ENCODE assay signal across 21 mouse cellular contexts in the genomic region with DNA sequence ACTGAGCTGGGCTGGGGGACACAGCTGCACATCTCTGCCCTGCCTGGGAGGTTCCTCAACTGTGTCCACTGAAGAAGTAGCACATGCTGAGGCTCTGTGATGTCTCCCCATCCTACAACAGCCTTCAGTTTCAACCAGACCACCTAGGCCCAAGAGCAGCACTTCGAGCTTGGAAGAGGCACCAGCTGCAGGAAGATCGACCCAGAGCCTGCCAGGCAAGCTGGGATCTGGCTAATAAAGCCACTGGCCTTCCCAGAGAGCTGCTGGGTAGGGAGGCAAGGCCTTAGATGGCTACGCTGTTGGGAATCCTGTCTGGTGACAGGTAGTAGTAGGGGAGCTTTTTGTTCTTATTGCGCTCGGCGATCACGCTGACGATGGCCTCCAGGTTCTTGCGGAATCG. TPM values are rescaled to one million over a fixed set of nuclear protein-coding genes. Genes with fewer than 3 reads are reported as not detected.
DNase-seq lines count a peak whose midpoint lies in the region; ATAC-seq and TF ChIP-seq lines count a peak whose summit lies in the region.
"Had no signal": no experiment of that assay in that cellular context is flagged by ENCODE, and none has a peak within 500 bp of the region (broad histone marks: within the 10 kb centered on the region; RNA-seq: fewer than 3 reads in every experiment).

No protein-coding gene starts in this region.

- peaks cover 20% of the 10 kb centered on the region for H3K4me1 ChIP-seq in heart, embryonic 10.5 days
- no peaks in the 10 kb centered on the region; the same call in 1 of the 2 replicates for H3K4me1 ChIP-seq in bone marrow, adult 2 months (ENCODE audit: control insufficient read depth, insufficient read depth, low read length)
- peaks cover 9% of the 10 kb centered on the region for H3K4me1 ChIP-seq in embryonic facial prominence, embryonic 10.5 days
- peaks cover 2% of the 10 kb centered on the region; the same call in 1 of the 2 replicates for H3K4me1 ChIP-seq in hindbrain, embryonic 16.5 days (ENCODE audit: control insufficient read depth, insufficient read depth, low read depth, low read length)
- H3K4me1 ChIP-seq: embryonic facial prominence, embryonic 13.5 days; embryonic facial prominence, embryonic 15.5 days had no signal

- peaks cover 37% of the 10 kb centered on the region; the same call in 1 of the 2 replicates for H3K36me3 ChIP-seq in heart, embryonic 10.5 days
- H3K36me3 ChIP-seq in embryonic facial prominence, embryonic 10.5 days (replicated peaks) = peaks cover 36% of the 10 kb centered on the region
- no peaks in the 10 kb centered on the region for H3K36me3 ChIP-seq in hindbrain, embryonic 16.5 days (ENCODE audit: control insufficient read depth, insufficient read depth, low read length)
- H3K36me3 ChIP-seq: embryonic facial prominence, embryonic 15.5 days had no signal

- WGBS in heart, embryonic 10.5 days = 96% methylated on average over 10 of the region's 10 CpGs
- 97% methylated on average over 10 of the region's 10 CpGs for WGBS in bone marrow, adult 2 months
- 97% methylated on average over 10 of the region's 10 CpGs for WGBS in embryonic facial prominence, embryonic 10.5 days
- WGBS in hindbrain, embryonic 16.5 days = 95% methylated on average over 10 of the region's 10 CpGs

- H3K9me3 ChIP-seq in heart, embryonic 10.5 days = no peaks in the 10 kb centered on the region
- no peaks in the 10 kb centered on the region for H3K9me3 ChIP-seq in embryonic facial prominence, embryonic 10.5 days
- H3K9me3 ChIP-seq in hindbrain, embryonic 16.5 days (ENCODE audit: control insufficient read depth, low read length) = no peaks in the 10 kb centered on the region
- H3K9me3 ChIP-seq: embryonic facial prominence, embryonic 13.5 days; embryonic facial prominence, embryonic 15.5 days; forebrain, embryonic 10.5 days; forebrain, embryonic 12.5 days had no signal

- TF ChIP-seq POLR2A in bone marrow, adult 2 months (IDR thresholded peaks at IDR 0.05; ENCODE audit: borderline replicate concordance, control insufficient read depth, low read depth, low read length) = 0 out of 2 replicates have a peak, but pooled peaks have one; percentile 9

- H3K27me3 ChIP-seq in heart, embryonic 10.5 days (ENCODE audit: insufficient read depth, poor library complexity, severe bottlenecking) = 0 out of 2 replicates have a peak, but pooled peaks cover 11% of the 10 kb centered on the region
- H3K27me3 ChIP-seq in embryonic facial prominence, embryonic 10.5 days (replicated peaks; ENCODE audit: low read depth, poor library complexity, severe bottlenecking) = no peaks in the 10 kb centered on the region
- no peaks in the 10 kb centered on the region for H3K27me3 ChIP-seq in hindbrain, embryonic 16.5 days (replicated peaks; ENCODE audit: control insufficient read depth, insufficient read depth, low read length)
- H3K27me3 ChIP-seq: embryonic facial prominence, embryonic 13.5 days; embryonic facial prominence, embryonic 15.5 days; forebrain, embryonic 12.5 days had no signal

- no peak overlapping the region for H3K27ac ChIP-seq in heart, embryonic 10.5 days
- no peak overlapping the region for H3K27ac ChIP-seq in bone marrow, adult 2 months (ENCODE audit: control insufficient read depth, insufficient read depth, low read depth, low read length, poor library complexity)
- H3K27ac ChIP-seq in embryonic facial prominence, embryonic 10.5 days (replicated peaks) = no peak overlapping the region
- H3K27ac ChIP-seq in hindbrain, embryonic 16.5 days (ENCODE audit: low read depth, low read length) = no peak overlapping the region
- H3K27ac ChIP-seq: embryonic facial prominence, embryonic 13.5 days; embryonic facial prominence, embryonic 15.5 days; forebrain, embryonic 10.5 days; forebrain, embryonic 12.5 days had no signal

- no peak overlapping the region for H3K9ac ChIP-seq in hindbrain, embryonic 16.5 days (ENCODE audit: low read depth, low read length)
- H3K9ac ChIP-seq: embryonic facial prominence, embryonic 13.5 days; embryonic facial prominence, embryonic 15.5 days; forebrain, embryonic 12.5 days had no signal

- DNase-seq in heart, embryonic 10.5 days (ENCODE audit: low spot score) = peak; percentile 53
- no peak for DNase-seq in heart, postnatal 4 days
- DNase-seq in embryonic facial prominence, embryonic 10.5 days (ENCODE audit: low spot score) = peak; percentile 0
- no peak for DNase-seq in retina, embryonic 14.5 days (ENCODE audit: low spot score)
- DNase-seq: adrenal gland, adult 2 months; adrenal gland, postnatal 10 days; adrenal gland, postnatal 25 days; cerebellum, adult 11-12 months; cerebellum, adult 2 months; cerebellum, adult 9-10 months; cerebellum, postnatal 10 days; cerebellum, postnatal 25 days had no signal

- no peak overlapping the region for H3K4me3 ChIP-seq in heart, embryonic 10.5 days
- no peak overlapping the region for H3K4me3 ChIP-seq in bone marrow, adult 2 months (replicated peaks; ENCODE audit: control insufficient read depth, low read depth, low read length)
- no peak overlapping the region for H3K4me3 ChIP-seq in embryonic facial prominence, embryonic 10.5 days
- H3K4me3 ChIP-seq in hindbrain, embryonic 16.5 days (ENCODE audit: low read length) = no peak overlapping the region
- H3K4me3 ChIP-seq: embryonic facial prominence, embryonic 13.5 days; embryonic facial prominence, embryonic 15.5 days; erythroblast, embryonic 14.5 days; forebrain, embryonic 10.5 days; forebrain, embryonic 12.5 days had no signal

- ATAC-seq in hindbrain, embryonic 16.5 days = no peak
- ATAC-seq: forebrain, embryonic 14.5 days; forebrain, embryonic 16.5 days had no signal

- TF ChIP-seq CTCF in bone marrow, adult 2 months (IDR thresholded peaks at IDR 0.05; ENCODE audit: control insufficient read depth, insufficient read depth, low read length) = no peak

- no peak overlapping the region for H3K4me2 ChIP-seq in hindbrain, embryonic 16.5 days (ENCODE audit: low read length)
- H3K4me2 ChIP-seq: embryonic facial prominence, embryonic 13.5 days; embryonic facial prominence, embryonic 15.5 days; forebrain, embryonic 12.5 days had no signal

RNA-seq across cellular contexts. Expression of a gene that starts 50.5 kb away (rescaled TPM):
- 5.5 and 7.1 TPM in 2 replicates for polyA plus RNA-seq in heart, embryonic 10.5 days (2016; fragmentation: Nextera tagmentation; extraction: Ambion mirVana)
- 1 to 10 TPM; 6.3 to 6.7 TPM for total RNA-seq in heart, postnatal 4 days (2021)
- polyA plus RNA-seq in bone marrow, adult 2 months (2011; ENCODE audit: insufficient read depth, insufficient read length, low replicate concordance, missing spikeins) = 16.1 and 17.9 TPM in 2 replicates
- 0.68 and 0.93 TPM in 2 replicates for polyA plus RNA-seq in embryonic facial prominence, embryonic 10.5 days (2016; fragmentation: Nextera tagmentation; extraction: Ambion mirVana)
- 0.65 and 0.94 TPM in 2 replicates for polyA plus RNA-seq in hindbrain, embryonic 16.5 days (2015; fragmentation: Nextera tagmentation; extraction: Ambion mirVana)

Comparison
In these comparisons a context has a peak if more than half of its experiments do, and no peak if none do; other contexts are left out.
1. DNase-seq: peak in heart, embryonic 10.5 days (single experiment) and embryonic facial prominence, embryonic 10.5 days (single experiment); none in heart, postnatal 4 days (single experiment) and retina, embryonic 14.5 days (single experiment).